Mouse (Mus musculus) 416B (cell line): ENCODE results near the gene Gm4869.
A peak's percentile ranks its signal among the peaks of the same experiment; 100 is the strongest.

Source experiments
- DNase-seq: peaks from one replicate; pipeline ENCODE4 v3.0.0; 2011; ENCODE audit warnings: low read depth

Gm4869 gene

GRCm38 (mm10) chr5:140464943-140465342 is 19.5 kb downstream of the Gm4869 start:
- DNase-seq = no peak

- peak; percentile 69 for DNase-seq
These were observed 26.9 kb downstream of the Gm4869 start for GRCm38 (mm10) chr5:140472336-140472735.

GRCm38 (mm10) chr5:140481458-140481857 is 36.0 kb downstream of the Gm4869 start:
- DNase-seq = no peak

DNA sequence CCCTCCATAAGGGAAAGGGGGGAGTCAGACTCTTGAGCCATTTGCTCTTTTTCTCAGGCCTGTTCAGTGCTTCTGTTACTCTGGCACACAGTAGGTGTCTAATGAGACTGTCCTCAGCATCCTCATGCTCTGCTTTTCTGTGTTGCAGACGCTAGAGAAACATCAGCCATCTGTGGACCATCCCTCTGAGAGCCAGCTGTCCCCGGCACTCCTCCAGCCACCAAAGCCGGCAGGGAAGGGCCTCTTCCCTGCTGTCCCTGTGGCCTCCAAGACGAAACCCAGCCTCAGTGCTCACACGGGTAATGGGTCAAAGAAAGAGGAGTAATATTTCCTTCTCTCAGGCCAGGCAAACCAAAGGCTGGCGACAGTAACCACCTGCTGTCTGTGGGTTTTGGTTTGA is 45.7 kb downstream of the Gm4869 start:
- DNase-seq = no peak

GRCm38 (mm10) chr5:140492684-140493233 is 47.3 kb downstream of the Gm4869 start:
- no peak for DNase-seq

DNA sequence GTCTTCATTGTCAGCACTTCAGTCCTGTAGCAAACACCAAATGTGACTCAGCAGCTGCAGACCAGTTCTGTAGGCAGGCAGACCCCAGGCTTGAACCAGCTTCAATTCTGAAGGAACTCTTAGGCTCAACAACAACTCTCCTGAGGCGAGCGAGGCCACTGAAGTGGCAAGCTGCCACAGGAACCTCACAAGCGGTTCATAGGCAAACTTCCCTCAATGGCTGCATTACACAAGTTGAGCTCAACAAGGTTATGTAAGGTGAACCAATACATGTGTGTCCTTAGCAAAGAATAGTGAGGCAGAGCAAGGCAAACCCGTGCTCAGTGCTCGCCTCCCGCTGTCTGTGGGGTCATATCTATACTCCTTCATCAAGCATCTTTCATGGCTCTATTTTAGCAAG is 52.7 kb downstream of the Gm4869 start:
- DNase-seq = peak; percentile 50

DNA sequence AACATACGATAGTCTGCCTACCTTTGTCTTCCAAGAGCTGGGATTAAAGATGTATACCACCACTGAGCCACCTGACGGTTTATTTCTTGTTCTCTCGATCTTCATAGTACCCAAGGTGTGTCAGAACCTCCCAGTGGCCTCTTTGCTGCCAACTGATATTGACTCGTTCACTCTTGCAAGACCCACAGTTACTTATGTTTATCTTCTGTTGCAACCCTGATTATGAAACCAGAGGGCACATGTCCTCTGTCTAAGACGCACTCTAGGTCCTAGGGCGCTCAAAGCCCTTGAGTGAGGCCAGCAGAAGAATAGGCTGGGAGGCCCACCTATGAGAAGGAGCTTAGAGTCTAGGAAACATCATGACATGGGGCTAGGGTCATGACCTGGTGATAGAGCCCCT is 55.3 kb downstream of the Gm4869 start:
- peak; percentile 79 for DNase-seq

DNA sequence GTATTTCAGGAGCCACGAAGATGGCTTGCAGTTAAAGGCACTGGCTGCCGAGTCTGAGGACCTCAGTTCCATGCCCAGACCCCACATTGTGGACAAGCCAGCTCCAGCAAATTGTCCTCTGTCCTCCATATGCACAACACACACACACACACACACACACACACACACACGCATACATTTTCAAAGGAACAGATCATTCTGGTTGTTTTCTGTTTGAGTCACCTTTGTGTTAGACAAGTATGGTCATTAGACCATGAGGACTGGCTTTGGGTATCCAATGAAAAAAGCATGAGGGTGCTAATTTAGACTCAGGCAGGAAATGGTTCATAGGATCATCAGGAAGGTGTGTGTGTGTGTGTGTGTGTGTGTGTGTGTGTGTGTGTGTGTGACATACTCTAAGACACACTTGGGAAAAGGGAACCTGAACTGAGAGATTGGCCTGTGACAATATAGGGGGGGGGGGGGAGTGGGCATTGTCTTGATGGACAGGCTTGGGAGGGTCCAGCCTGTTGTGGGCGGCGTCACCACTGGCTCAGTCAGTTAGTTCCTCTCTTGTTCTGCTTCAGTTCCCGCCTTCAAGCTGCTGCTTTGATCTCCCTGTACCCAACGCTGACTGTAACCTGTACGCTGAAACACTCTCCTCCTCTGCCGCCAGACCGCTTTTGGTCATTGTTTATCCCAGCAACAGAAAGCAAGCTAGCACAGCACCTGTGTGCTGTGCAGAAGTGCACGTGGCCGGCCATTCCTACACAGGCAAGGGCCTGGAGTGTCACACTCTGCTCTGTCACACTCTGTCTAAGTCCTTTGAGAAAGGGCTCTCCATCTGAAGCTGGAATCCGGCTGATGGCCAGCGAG is 56.8 kb downstream of the Gm4869 start:
- peak; percentile 90 for DNase-seq

GRCm38 (mm10) chr5:140502925-140503324 is 57.5 kb downstream of the Gm4869 start:
- DNase-seq = peak; percentile 87

DNA sequence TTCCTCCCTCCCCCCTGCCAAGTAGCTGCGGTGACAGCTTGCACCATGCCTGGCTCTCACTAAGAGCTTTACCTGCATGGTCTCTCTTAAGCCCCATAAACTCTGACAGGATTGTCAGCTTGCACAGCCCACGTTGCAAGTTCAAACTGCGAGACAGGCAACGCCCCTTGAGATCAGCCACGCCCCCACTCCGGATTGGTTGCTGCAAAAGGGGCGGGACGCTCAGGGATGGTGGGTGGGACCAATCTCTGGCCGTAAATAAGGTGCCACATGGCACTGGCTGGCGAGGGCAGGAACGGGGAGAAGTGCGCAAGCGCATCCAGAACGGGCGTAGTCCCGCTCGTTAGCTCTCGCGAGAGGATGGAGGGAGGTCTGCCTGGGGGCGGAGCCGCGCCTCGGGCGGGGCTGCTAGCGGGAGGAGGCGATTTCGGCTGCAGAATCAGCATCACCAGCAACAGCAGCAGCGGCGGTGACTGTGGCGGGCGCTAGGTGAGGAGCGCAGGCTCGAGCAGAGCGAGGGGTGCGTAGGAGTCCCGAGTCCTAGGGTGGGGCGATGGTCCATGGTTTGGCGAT is 59.8 kb downstream of the Gm4869 start, which contains the start of gene Chst12:
Gene Chst12, plus strand, starts transcription at position 343 of the 573 bp plus-strand sequence.
- DNase-seq = peak; percentile 100

DNA sequence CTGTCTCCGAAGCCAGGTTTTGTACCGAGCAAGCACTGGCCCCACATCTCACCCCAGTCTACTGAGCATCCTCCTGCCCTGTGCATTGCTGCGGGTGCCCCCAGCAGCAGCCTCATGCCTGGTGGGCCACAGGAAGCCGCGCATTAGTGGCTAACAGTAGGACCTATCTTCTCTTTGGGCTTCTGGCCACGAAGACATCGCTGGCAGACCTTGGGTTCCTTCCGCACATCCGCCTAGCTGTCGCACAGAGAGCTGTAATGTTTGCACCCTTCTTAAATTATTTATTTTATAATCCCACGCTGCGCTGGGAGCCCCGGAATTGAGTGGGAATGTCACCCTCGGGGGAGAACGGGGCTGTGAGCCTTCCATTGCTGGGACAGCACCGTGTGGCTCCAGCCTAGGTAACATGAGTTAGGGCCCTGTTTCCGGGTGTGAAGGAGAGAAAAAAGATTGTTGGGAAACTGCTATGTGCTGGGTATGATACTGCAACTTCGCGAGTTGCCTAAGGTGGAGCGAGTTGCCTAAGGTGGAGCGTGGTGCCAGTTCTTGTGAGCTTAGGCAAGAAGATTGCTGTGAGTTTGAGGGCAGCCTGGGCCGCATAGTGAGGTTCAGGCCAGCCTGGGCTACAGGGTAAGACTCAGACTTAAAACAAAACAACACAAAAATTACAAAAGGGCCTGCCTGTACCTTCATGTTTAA is 60.8 kb downstream of the Gm4869 start:
- DNase-seq = peak; percentile 80

DNA sequence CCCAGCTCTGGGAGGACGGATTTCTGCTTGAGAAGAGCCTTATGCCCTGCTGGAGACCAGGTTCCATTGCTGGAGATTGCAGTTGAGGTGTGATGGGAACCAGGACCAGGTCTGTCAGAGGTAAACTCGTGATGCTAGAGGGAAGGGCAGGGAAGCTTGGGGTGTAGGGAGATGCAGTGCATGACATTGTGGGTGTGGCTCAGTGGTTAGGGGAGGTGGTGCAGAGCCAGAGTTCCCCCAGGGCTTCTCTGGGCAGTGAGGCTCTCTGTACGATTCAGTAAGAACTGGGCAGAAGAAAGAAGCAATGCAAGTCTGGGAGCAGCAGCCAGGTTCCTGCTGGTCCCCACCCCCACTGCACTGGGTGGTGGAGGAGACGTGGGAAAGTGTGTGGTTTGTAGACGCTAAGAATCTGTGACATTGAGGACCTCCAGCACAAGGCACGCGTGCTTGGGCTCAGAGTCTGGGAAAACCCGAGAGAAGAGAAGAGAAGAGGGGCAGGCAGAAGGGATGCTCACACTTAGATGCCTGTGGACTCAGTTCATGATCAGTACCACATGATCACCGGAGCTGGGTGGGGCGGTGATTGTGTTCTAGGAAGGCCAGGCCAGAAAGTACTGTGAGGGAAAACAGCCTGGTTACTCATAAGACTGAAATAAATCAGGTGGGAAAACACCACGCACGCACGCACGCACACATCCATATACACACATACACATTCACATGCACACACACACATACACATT is 62.2 kb downstream of the Gm4869 start:
- no peak for DNase-seq

DNA sequence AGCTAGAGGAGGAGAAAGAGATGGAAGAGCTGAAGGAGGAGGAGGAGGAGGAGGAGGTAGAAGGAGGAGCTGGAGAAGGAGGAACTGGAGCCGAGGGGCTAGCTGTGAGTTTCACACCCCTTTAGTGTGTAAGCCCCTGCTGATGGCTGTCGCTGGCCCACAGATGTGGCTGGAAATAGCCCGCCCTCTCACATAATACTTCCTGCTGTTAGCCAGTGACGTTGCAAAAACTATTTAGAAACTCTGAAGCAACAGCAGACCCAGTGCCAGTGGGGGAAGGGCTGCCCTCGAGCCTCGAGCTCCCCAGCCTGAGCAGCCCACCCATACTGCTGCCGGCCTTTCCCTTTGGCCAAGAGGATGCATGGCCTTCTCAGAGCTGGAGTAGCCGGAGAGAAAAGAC is 63.2 kb downstream of the Gm4869 start:
- DNase-seq = peak; percentile 90

DNA sequence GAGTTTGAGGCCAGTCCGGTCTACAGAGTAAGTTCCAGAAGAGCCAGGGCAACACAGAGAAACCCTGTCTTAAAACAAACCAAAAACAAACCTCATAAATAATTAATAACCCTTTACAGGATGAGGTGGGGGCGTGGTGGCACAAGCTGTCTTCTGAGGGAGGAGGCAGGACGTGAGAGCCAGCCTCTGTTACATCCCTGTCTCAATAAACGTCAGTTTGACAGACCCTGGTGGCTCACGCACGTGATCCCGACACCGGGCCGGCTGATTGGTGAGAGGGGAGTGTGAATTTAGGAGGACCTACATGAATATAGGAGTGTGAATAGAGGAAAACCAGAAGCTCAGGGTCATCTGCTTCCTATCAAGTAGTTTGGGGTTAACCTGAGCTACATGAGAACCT is 63.8 kb downstream of the Gm4869 start:
- no peak for DNase-seq

GRCm38 (mm10) chr5:140510012-140511000 is 64.9 kb downstream of the Gm4869 start:
- DNase-seq = no peak

DNA sequence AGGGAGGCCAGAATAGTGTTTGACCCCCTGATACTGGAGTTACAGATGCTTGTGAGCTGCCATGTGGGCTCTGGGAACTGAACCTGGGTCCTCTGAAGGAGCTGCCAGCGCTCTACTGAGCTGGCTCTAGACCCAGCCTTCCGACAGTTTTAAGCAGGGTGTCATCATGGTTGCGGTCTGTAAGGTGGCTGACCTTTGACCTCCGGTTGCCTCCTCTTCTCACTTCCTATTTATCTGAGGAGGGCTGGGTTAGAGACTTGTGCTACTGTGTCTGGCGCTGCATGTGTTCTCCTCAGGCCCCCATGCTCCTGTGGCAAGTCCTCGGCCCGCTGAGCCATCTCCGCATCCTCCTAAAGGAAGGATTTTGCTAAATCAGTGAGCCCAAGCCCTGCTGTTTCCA is 68.5 kb downstream of the Gm4869 start:
- peak; percentile 47 for DNase-seq

DNA sequence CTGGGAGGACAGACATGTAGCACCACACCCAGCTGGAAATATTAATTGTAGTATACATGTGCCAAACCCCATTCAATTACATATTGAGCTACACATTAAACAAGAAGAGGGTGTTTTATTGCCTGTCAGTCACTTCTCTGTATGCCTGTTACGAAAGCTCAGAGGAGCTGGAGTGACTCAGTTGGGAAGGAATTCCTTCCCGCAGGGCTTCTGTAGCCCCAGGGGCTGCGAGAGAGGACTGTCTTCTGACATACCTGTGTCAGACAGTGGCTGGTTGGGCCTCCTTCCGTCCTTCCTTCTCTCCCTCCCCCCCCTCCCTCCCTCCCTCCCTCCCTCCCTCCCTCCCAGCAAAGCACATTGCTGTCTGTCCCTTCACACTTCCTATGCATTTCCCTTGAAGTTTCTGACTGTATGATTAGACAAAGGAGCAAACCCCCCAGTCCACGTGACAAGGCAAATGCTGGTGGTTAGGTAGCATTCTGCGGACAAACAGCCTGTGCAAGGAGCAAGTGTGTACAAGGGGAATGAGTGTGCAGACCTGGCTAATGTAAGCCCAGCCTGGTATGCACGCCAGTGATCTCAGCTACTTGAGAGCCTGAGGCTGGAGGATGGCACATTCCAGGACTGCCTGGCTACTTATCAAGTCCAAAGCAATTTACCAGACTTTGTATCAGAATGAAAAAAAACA is 69.5 kb downstream of the Gm4869 start:
- peak; percentile 76 for DNase-seq

- DNase-seq = no peak
These were observed 71.9 kb downstream of the Gm4869 start for GRCm38 (mm10) chr5:140517159-140517920.

GRCm38 (mm10) chr5:140517921-140518230 is 72.4 kb downstream of the Gm4869 start:
- DNase-seq = no peak
